Mouse (Mus musculus): ENCODE data around the gene Bfar.
"Not testable (repeated sequence)": the region's sequence is repeated elsewhere in the genome, so short reads cannot be mapped to it uniquely, and the experiment has no call there.

Bfar gene

GRCm38 (mm10) chr16:13671685-13672385 lies at the start of gene Bfar, which contains the start of gene 3110001I22Rik:
Gene Bfar (plus strand): TSS chr16:13671858.
Gene 3110001I22Rik (plus strand): TSS chr16:13671929.
- DNase-seq: peak; percentile 95

DNA sequence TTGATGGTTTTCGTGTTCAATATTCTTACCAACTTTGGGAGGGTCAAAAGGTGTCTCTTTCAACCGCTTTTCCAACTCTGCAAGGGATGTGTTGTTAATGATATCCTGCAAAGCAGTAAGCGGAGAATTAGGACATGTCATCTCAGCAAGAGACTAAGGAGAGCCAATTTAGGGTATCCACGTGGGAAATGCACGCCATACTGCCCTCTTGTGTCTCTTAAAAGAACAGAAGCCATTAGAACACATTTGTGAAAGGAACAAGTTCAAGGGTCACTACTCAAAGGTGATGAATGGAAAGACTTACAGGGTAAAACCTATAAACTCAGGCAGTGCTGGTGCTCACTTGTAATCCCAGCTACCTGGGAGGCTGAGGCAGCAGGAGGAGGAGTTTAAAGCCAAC lies 43.3 kb upstream of the Bfar start:
- no peak for DNase-seq

GRCm38 (mm10) chr16:13638198-13638597 lies 33.5 kb upstream of the Bfar start:
- not testable (repeated sequence) for DNase-seq

DNA sequence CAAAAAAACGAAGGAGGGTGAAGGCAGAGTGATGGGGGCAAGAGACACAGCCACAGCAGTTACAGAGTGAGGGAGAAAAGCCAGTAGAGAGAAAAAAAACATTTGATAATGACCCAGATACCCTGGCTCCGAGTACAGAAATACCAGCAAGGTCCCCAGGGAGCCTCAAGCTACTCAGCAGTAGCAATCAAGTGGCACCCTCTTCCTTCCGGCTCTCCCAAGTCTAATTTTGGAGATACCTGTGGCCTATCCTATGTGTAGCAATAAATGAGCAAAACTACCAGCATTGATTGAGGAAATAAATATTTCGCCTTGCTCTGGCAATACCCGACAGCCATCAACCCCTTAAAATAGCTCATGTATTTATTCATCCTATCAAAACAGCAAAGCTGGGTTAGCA lies 32.1 kb upstream of the Bfar start:
- DNase-seq: no peak

- no peak for DNase-seq
Observed at GRCm38 (mm10) chr16:13640064-13640463, 31.6 kb upstream of the Bfar start.

DNA sequence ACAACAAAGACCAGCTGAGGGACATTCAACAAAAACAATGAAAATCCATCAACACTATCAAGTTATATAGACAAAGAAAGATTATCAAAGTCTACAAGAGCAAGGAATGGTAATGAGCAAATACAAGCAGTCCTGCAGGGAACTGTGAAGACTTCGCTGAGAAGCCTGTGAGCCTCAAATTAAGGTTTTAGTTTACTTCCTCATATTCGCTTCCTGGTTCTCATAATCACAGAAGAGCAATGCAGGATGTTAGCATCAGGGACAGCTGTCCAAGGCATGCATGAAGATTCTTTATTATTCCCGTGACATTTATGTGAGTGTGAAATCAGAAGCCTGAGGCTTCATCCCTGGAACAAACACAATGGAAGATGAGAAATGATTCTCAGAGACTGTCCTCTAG lies 27.2 kb upstream of the Bfar start:
- DNase-seq: no peak

- no peak for DNase-seq
Observed at GRCm38 (mm10) chr16:13645930-13646329, 25.7 kb upstream of the Bfar start.

DNA sequence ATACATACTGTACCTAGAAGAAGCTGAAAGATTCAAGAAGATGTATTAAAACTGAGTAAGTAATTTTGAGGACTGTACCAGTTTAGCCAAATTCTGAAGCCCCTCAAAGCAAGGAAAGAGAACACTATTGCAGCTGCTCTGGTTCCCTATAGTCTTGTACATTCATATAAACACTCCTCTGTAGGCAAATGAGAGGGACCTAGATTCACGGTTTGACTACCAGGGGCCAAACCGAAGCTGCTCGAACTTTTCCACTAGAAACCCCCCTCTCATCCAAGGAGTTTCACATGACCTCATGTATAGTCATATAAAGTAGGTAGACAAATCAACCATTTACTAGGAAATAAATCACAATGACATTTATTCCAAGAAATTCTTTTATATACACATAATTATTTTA lies 12.8 kb upstream of the Bfar start:
- DNase-seq: no peak

GRCm38 (mm10) chr16:13660736-13661135 lies 10.9 kb upstream of the Bfar start:
- DNase-seq: no peak

DNA sequence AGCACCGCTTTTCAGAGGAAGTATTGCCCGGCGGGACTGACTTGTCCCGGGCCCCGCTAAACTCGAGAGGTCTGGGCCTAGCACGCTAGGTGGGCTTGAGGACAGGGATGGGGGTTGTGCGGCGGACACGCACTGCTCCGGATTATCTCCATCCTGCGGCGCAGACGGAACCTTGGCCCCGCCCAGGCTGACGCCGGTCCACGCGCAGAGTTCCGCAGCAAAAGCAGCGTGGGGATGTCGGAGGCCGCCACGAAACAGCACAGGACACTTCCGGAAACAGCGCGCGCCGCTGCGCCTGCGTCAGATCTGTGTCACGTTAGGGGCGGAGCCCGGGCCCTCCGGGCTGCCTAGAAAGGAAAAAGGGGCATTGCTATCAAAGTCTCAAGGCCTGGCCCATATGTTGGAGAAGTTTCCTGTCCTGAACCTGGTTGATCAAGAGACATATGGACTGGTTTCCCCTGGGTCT lies 3.7 kb upstream of the Bfar start, which contains the start of gene Parn:
Gene Parn, minus strand, starts transcription at position 293 of the 466 bp plus-strand sequence.
- peak; percentile 95 for DNase-seq

- peak; percentile 7 for DNase-seq
Observed at GRCm38 (mm10) chr16:13668402-13669108, 3.1 kb upstream of the Bfar start.

DNA sequence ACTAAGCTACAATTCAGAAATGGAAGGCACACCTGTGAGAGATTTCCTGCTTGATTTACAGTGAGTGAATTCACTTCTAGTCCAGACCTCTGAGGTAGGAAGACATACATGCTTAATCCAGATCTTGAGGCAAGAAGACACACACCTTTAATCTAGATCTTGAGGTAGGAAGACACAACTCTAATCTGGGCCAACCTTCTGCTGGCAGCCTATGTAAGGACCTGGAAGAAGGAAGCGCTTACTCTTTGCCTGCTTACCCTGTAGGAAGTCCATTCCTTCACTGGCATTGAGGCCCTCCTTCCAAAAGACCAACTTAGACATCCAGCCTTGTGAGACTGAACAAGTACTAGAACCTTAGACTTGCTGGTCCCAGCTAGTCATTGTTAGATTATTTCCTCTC lies 2.4 kb upstream of the Bfar start:
- no peak for DNase-seq

DNA sequence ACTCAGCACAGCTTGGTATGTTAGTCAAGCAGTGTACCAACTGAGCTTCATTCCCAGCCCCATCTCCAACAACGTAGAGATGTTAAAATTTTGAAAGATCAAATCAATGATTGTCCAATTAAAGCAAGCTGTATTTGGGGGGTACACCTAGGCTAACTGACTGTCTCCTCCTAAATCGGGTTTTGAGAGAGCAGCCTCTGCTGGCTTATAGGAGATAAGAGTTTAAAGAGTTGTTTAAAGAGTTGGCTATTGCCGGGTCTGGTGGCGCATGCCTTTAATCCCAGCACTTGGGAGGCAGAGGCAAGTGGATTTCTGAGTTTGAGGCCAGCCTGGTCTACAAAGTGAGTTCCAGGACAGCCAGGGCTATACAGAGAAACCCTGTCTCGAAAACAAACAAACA lies 762 bp upstream of the Bfar start:
- DNase-seq: not testable (repeated sequence)

DNA sequence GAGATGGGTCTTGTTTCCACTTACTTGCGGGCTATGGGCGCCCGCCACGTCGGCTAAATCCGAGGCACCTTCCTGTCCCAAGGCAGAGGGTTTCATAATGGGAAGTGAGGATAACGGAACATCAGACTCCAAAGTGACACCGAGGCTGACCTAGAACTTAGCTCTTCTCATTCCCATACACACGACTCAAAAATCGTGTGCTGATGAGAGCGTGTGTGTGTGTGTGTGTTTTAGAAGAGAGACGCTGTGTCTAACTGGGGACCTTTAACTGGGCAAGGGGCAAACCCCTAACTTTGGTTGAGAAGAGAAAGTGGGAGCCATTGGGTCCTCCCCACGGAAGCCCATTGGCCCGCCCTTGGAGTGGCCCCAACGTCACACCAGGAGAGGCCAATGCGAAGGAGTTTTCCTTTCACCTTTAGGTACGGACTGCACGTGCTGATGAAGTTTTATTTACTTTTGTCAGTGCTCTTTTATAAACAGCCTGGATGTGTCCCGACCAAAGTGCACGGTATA lies 784 bp downstream of the Bfar start:
- DNase-seq: peak; percentile 71

DNA sequence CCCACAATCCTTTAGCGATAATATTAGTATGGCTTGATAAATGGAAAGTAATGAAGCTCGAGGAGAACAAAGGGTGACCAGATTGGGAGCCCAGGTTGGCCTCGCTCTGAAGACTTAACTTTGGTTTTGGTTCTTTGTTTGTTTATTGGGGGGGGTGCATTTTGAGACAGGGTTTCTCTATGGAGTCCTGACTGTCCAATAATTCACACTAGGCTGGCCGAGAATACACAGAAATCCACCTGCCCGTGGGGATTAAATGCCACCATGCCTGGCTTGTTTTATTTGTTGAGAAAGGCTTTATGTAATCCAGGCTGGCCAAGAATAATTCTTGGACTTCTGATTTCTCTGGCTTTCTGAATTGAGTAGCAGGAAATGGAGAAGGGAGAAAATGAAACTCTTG lies 1.5 kb downstream of the Bfar start:
- DNase-seq: no peak

- no peak for DNase-seq
Observed at GRCm38 (mm10) chr16:13674511-13674910, 2.9 kb downstream of the Bfar start.

DNA sequence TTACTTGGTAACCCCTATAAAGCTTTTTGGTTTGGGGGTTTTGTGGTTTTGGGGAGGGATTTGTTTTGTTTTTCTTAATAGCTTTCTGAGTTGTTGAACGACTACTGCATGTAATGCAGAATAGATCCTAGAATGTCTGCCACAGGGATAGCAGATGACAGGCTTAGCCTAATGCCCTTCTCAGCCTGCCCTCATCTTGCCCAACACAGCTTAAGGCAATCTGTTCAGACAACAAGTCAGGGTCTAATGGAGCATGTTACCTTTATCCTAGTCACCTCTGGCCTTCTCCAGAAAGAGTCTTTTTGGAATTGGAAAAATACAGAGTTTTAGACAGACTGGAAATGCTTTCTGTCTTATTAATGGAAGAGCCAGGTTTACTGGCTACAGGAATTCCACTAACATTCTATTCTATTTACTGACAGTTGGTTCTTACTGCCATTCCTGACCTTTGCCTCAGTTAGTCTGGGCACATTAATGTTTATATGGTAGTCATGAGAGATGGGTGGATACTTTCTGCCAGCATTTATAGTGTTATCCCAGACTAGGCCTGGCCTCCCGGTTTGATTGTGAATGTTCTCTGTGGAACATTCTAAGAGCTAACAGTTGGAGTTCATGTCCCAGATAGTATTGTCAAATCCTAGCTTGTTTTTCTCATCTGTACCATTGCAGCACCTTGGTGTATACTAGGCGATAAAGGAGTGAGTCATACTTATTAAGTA lies 7.1 kb downstream of the Bfar start:
- DNase-seq: no peak

DNA sequence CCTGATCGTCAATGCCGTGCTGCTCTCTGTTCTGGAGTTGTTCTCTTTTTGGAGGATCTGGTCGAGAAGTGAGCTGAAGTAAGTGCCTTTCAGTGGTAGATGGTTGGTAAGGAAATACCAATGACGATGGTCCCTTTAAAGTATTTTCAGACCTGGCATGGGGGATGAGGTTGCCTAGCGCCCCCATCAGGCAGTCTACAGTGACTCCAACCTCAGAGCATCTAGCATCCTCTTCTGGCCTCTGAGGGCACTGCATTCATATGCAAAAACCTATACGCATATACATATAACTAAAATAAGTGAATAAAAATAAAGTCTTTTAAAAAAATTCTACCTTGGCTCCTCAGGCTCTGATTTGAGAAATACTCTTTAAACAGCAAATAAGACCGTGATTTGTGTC lies 27.3 kb downstream of the Bfar start:
- DNase-seq: no peak

DNA sequence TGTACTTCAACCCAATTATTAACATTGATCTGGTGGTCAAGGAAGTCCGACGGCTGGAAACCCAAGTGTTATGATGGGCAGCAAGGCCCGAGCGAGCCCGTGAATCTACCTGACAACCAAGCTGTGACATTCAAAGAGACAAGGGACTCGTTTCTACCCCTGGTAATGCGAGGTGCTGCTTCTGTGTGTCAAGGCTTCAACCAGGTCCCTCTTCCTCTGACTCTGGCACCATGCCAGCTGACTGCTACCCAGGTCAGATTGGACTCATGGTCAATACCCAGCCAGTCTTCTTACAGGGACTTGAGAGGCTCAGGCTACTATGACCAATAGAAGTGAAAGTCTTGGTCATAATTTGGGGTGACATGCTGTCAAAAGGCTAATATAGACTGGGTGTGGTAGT lies 30.5 kb downstream of the Bfar start:
- peak; percentile 13 for DNase-seq

DNA sequence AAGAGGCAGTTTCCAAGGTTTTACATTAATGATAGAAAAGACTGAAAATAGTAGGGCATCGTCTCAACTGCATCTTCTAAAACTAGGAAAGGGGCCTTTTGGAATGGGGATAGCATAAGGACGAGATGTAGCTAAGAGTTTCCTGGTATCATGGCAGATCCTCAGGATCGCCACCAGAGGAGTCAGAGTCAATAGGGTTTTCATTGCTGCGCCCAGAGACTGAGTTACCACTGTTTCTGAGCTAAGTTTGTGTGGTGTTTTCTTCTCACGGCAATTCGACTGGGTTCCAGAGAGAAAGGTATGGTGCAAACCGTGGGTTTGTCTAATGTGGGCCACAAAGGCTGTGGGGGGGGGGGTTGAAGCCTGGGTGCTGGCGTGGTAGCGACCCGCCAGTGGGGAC lies 33.0 kb downstream of the Bfar start:
- no peak for DNase-seq

DNA sequence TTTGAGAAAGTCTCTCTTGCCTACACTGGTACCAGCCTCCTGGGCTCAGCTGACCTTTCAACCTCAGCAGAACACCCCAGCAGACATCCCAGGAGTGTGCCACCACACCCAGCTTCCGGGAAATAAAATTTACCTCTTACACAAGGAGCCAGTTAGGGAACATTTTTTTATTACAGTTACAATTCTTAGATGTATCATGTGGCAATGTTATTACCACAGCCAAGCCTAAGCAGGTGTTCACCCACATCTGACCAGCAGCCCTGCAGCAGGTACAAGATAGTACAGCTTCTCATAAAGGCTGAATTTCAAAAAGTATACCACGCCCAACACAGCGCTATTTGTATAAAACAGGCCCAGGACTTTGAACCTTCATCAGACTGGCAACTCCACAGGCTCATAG lies 43.3 kb downstream of the Bfar start:
- DNase-seq: no peak

DNA sequence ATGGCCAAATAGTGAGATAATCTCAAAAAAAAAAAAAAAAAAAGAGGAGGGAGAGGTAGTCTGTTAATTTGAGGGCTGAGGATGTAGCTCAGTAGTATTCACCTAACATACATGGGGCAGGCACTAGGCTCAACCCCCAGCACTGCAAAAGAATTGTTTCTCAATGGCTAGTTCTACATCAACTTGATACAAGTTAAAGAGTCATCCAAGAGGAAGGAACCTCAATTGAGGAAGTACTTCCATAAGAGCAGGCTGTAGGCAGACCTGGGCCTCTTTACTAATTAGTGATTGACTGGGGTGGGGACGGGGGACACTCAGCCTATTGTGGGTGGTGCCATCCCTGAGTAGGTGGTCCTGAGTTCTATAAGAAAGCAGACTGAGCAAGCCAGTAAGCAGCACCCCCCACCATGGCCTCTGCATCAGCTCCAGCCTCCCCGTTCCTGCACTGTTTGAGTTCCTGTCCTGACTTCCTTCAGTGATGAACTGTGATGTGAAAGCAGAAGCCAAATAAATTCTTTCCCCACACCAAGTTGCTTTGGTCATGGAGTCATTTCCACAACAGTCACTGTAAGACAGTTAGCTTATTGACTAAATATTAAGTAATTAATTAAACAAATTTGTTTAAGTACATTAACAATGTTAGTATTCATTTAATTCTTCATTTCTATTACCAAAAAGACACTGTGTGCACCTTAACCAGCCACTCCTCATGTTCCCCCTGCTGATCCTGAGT lies 45.3 kb downstream of the Bfar start:
- DNase-seq: no peak

DNA sequence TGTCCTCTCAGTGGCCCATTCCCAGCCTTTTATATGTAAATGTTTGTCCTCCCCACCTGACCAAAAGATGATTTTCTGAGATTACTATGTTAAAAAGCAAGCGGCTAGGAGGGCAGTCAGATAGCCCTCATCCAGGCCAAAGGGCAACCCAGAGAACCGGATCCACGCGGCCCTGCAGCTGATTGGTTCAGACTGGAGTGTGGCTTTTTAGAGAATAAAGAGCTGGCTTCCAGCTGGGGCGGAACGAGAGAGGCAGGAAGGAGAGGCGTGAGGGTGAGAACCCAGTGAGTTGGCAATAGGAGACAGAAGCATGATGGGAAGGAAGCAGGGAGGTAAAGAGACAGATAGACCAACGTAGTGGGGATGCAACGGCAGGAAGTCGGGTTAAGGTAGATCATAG lies 51.3 kb downstream of the Bfar start:
- DNase-seq: peak; percentile 14

Data from kidney, postnatal 14 days (tissue).